28 mouse cellular contexts compared by ENCODE assay signal in genomic region chr2:38717436-38717835, GRCm38 (mm10). TPM values are rescaled to one million over a fixed set of nuclear protein-coding genes. Genes with fewer than 3 reads are reported as not detected.
A peak's percentile ranks its signal among the peaks of the same experiment; 100 is the strongest.
DNase-seq lines count a peak whose midpoint lies in the region; ATAC-seq and TF ChIP-seq lines count a peak whose summit lies in the region.
"Had no signal": no experiment of that assay in that cellular context is flagged by ENCODE, and none has a peak within 500 bp of the region (broad histone marks: within the 10 kb centered on the region; RNA-seq: fewer than 3 reads in every experiment).

No protein-coding gene starts in this region.

- in situ Hi-C loops in Patski (cut with MboI; ENCODE audit: low pct_unique_long_range_greater_than_20kb): no loop called here

- no peak for TF ChIP-seq CTCF in Patski (IDR thresholded peaks at IDR 0.05)
- TF ChIP-seq CTCF in stomach, postnatal 0 days (IDR thresholded peaks at IDR 0.05; ENCODE audit: low read depth): no peak
- no peak for TF ChIP-seq CTCF in layer of hippocampus, adult 2 months (conservative IDR thresholded peaks at IDR 0.05)

- no peaks in the 10 kb centered on the region for H3K4me1 ChIP-seq in stomach, postnatal 0 days (replicated peaks; ENCODE audit: control insufficient read depth, insufficient read depth)
- H3K4me1 ChIP-seq: midbrain, embryonic 15.5 days; neural tube, embryonic 13.5 days had no signal

- H3K27me3 ChIP-seq in Patski: no peaks in the 10 kb centered on the region
- no peaks in the 10 kb centered on the region for H3K27me3 ChIP-seq in stomach, postnatal 0 days (ENCODE audit: control insufficient read depth, insufficient read depth, low read length)

- no peak for TF ChIP-seq EP300 in stomach, postnatal 0 days (optimal IDR thresholded peaks at IDR 0.05)

- H3K4me2 ChIP-seq in stomach, postnatal 0 days (replicated peaks; ENCODE audit: low read depth): no peak overlapping the region
- H3K4me2 ChIP-seq: heart, embryonic 13.5 days; kidney, embryonic 15.5 days; lung, embryonic 15.5 days; midbrain, embryonic 15.5 days; neural tube, embryonic 13.5 days had no signal

- peak; percentile 56 for ATAC-seq in Patski
- peak; percentile 34; the same call in 1 of the 2 replicates for ATAC-seq in stomach, postnatal 0 days (ENCODE audit: low FRiP score, low TSS enrichment)
- ATAC-seq in activated CD4-positive, CD25-positive, alpha-beta regulatory T cell, adult 4 months: no peak
- ATAC-seq: midbrain, embryonic 15.5 days had no signal

- H3K9ac ChIP-seq in stomach, postnatal 0 days (ENCODE audit: low read length): no peak overlapping the region
- H3K9ac ChIP-seq: heart, embryonic 13.5 days; kidney, embryonic 15.5 days; lung, embryonic 15.5 days; midbrain, embryonic 15.5 days; neural tube, embryonic 13.5 days had no signal

- H3K9me3 ChIP-seq in stomach, postnatal 0 days (ENCODE audit: control insufficient read depth, low read length): no peaks in the 10 kb centered on the region
- H3K9me3 ChIP-seq: forebrain, embryonic 10.5 days; heart, embryonic 13.5 days; kidney, embryonic 15.5 days; lung, embryonic 15.5 days; midbrain, embryonic 15.5 days; neural tube, embryonic 13.5 days had no signal

- POLR2A ChIA-PET in Patski (lab: Charles Lee): no interaction called here

- CTCF ChIA-PET in Patski (lab: Charles Lee): interaction anchor here (1.1 to 1.3 kb wide), 2 partner anchors 10 to 23 kb away, joined by 3 to 4 read pairs; no protein-coding TSS in a partner anchor

- DNase-seq in adrenal gland, adult 2 months: peak; percentile 74
- DNase-seq in adrenal gland, adult 8-10 months: no peak
- DNase-seq in 3T3-L1 (ENCODE audit: low read depth, low spot score) (peak; percentile 69), Patski (ENCODE audit: low read depth, low spot score) (no peak)
- DNase-seq in stomach, postnatal 0 days (ENCODE audit: low spot score): no peak
- DNase-seq in layer of hippocampus, adult 2 months (ENCODE audit: low spot score in 2 of 2): no peak
- DNase-seq: cerebellum, adult 11-12 months; cerebellum, postnatal 14 days; gastrocnemius, postnatal 36 days; heart, adult 2 months; heart, postnatal 14 days; kidney, adult 11 months; kidney, postnatal 36 days; lung, postnatal 36 days; retina, postnatal 1 day; right cerebral cortex, postnatal 25 days; spleen, adult 18-20 months; thymus, postnatal 14 days had no signal

- 68% methylated on average over 2 of the region's 2 CpGs for WGBS in stomach, postnatal 0 days

- no peaks in the 10 kb centered on the region for H3K36me3 ChIP-seq in stomach, postnatal 0 days (ENCODE audit: control insufficient read depth, insufficient read depth, low read length)
- H3K36me3 ChIP-seq: forebrain, embryonic 10.5 days; heart, embryonic 13.5 days; kidney, embryonic 15.5 days; lung, embryonic 15.5 days; midbrain, embryonic 15.5 days; neural tube, embryonic 13.5 days had no signal

- no peak overlapping the region for H3K4me3 ChIP-seq in stomach, postnatal 0 days (ENCODE audit: low read depth, low read length)
- no peak overlapping the region for H3K4me3 ChIP-seq in layer of hippocampus, adult 2 months
- H3K4me3 ChIP-seq: forebrain, embryonic 10.5 days; heart, adult 2 months; heart, embryonic 13.5 days; kidney, embryonic 15.5 days; left cerebral cortex, adult 2 months; lung, embryonic 15.5 days; midbrain, embryonic 15.5 days; neural tube, embryonic 13.5 days had no signal

- H3K27ac ChIP-seq in stomach, postnatal 0 days (replicated peaks): no peak overlapping the region
- H3K27ac ChIP-seq in layer of hippocampus, adult 2 months: no peak overlapping the region
- H3K27ac ChIP-seq: heart, adult 2 months; heart, embryonic 13.5 days; kidney, embryonic 15.5 days; left cerebral cortex, adult 2 months; lung, embryonic 15.5 days; midbrain, embryonic 15.5 days; neural tube, embryonic 13.5 days had no signal

RNA-seq across cellular contexts. Expression of gene Nr5a1, which starts 3.1 kb away (rescaled TPM):
- total RNA-seq in adrenal gland, adult 2 months (2021): 100 to 1,000 TPM; 302 to 765 TPM
- polyA plus RNA-seq in adrenal gland, adult 2 months (2012; rRNA removed): 836 and 1,436 TPM in 2 replicates
- total RNA-seq in adrenal gland, adult 8-10 months (2022): 100 to 1,000 TPM; 272 to 809 (median 569) TPM
- not detected for polyA plus RNA-seq in Patski (2021)
- polyA plus RNA-seq in stomach, postnatal 0 days (2015; fragmentation: Nextera tagmentation; extraction: Ambion mirVana): 0.28 and 0.33 TPM in 2 replicates
- polyA plus RNA-seq in activated CD4-positive, CD25-positive, alpha-beta regulatory T cell, adult 4 months (2017; shearing (Covaris generic)): not detected
- not detected for total RNA-seq in layer of hippocampus, adult 2 months (2021)
- total RNA-seq: gastrocnemius, adult 18-20 months; gastrocnemius, postnatal 36 days; heart, adult 2 months; megakaryocyte-erythroid progenitor cell, adult 5-6 weeks had no signal
- polyA plus RNA-seq: heart, embryonic 13.5 days had no signal

Comparison
In these comparisons a context has a peak if more than half of its experiments do, and no peak if none do; other contexts are left out.
1. DNase-seq: peak in adrenal gland, adult 2 months (single experiment) and 3T3-L1 (single experiment); none in adrenal gland, adult 8-10 months (single experiment), Patski (single experiment), stomach, postnatal 0 days (single experiment) and layer of hippocampus, adult 2 months (0 of 2).
2. RNA of gene Nr5a1, which starts 3.1 kb away (polyA plus RNA-seq): 836 to 1,436 TPM in adrenal gland, adult 2 months; 0.28 to 0.33 TPM in stomach, postnatal 0 days, not detected in Patski (single experiment) and not detected in activated CD4-positive, CD25-positive, alpha-beta regulatory T cell, adult 4 months; every median in the first group is over 100 times any median in the second.